Mouse (Mus musculus): Measurements from ENCODE around the gene 1700012B07Rik. TPM values are rescaled to one million over a fixed set of nuclear protein-coding genes. Genes with fewer than 3 reads are reported as not detected.

Gene 1700012B07Rik
- polyA plus RNA-seq, 1 experiment from 2014 or later = not detected

- Histone ChIP-seq H3K4me2 (no peak overlapping the region), H3K27me3 (replicated peaks) (no peaks in the 10 kb centered on the region), H3K9me3 (replicated peaks) (no peaks in the 10 kb centered on the region; the same call in 1 of the 2 replicates), H3K9ac (no peak overlapping the region), H3K27ac (no peak overlapping the region), H3K36me3 (no peaks in the 10 kb centered on the region), H3K4me3 (no peak overlapping the region), H3K4me1 (no peaks in the 10 kb centered on the region)
- WGBS (ENCODE audit: insufficient replicate concordance) = 66% methylated on average over 2 of the region's 2 CpGs
- ATAC-seq = no peak
Measured at GRCm38 (mm10) chr11:109791965-109792364, 35.9 kb downstream of the 1700012B07Rik start.

- WGBS (ENCODE audit: insufficient replicate concordance) = 72% methylated on average over 8 of the region's 8 CpGs
- Histone ChIP-seq H3K4me3 (no peak overlapping the region), H3K9ac (no peak overlapping the region), H3K27me3 (replicated peaks) (no peaks in the 10 kb centered on the region), H3K9me3 (replicated peaks) (no peaks in the 10 kb centered on the region; the same call in 1 of the 2 replicates), H3K4me2 (no peak overlapping the region), H3K36me3 (no peaks in the 10 kb centered on the region), H3K4me1 (no peaks in the 10 kb centered on the region), H3K27ac (no peak overlapping the region)
- ATAC-seq = no peak
Measured at GRCm38 (mm10) chr11:109790221-109790620, 37.6 kb downstream of the 1700012B07Rik start.

GRCm38 (mm10) chr11:109785392-109785791, 42.5 kb downstream of the 1700012B07Rik start:
- Histone ChIP-seq H3K27me3 (replicated peaks) (no peaks in the 10 kb centered on the region), H3K27ac (no peak overlapping the region), H3K36me3 (no peaks in the 10 kb centered on the region), H3K9me3 (replicated peaks) (no peaks in the 10 kb centered on the region), H3K9ac (no peak overlapping the region), H3K4me2 (no peak overlapping the region), H3K4me1 (no peaks in the 10 kb centered on the region), H3K4me3 (no peak overlapping the region)
- WGBS (ENCODE audit: insufficient replicate concordance) = 86% methylated on average over 5 of the region's 5 CpGs
- no peak for ATAC-seq

- H3K4me1 ChIP-seq = no peaks in the 10 kb centered on the region
- no peaks in the 10 kb centered on the region for H3K27me3 ChIP-seq (replicated peaks)
- H3K9ac ChIP-seq = no peak overlapping the region
- H3K4me3 ChIP-seq = no peak overlapping the region
- no peak overlapping the region for H3K4me2 ChIP-seq
- 63% methylated on average over 1 of the region's 1 CpGs for WGBS (ENCODE audit: insufficient replicate concordance)
- no peaks in the 10 kb centered on the region for H3K9me3 ChIP-seq (replicated peaks)
- no peaks in the 10 kb centered on the region for H3K36me3 ChIP-seq
- no peak for ATAC-seq
- no peak overlapping the region for H3K27ac ChIP-seq
Measured at GRCm38 (mm10) chr11:109771381-109771780, 56.5 kb downstream of the 1700012B07Rik start.

- Histone ChIP-seq H3K36me3 (no peaks in the 10 kb centered on the region), H3K27me3 (replicated peaks) (no peaks in the 10 kb centered on the region), H3K4me2 (no peak overlapping the region), H3K9me3 (replicated peaks) (no peaks in the 10 kb centered on the region), H3K9ac (no peak overlapping the region), H3K4me3 (no peak overlapping the region), H3K27ac (no peak overlapping the region), H3K4me1 (no peaks in the 10 kb centered on the region)
- 77% methylated on average over 14 of the region's 14 CpGs for WGBS (ENCODE audit: insufficient replicate concordance)
- ATAC-seq = no peak
Measured at GRCm38 (mm10) chr11:109770185-109770584, 57.7 kb downstream of the 1700012B07Rik start.

GRCm38 (mm10) chr11:109769091-109769490, 58.8 kb downstream of the 1700012B07Rik start:
- Histone ChIP-seq H3K36me3 (no peaks in the 10 kb centered on the region), H3K4me2 (no peak overlapping the region), H3K4me1 (no peaks in the 10 kb centered on the region), H3K4me3 (no peak overlapping the region), H3K27ac (no peak overlapping the region), H3K9me3 (replicated peaks) (no peaks in the 10 kb centered on the region), H3K9ac (no peak overlapping the region), H3K27me3 (replicated peaks) (no peaks in the 10 kb centered on the region)
- 56% methylated on average over 5 of the region's 5 CpGs for WGBS (ENCODE audit: insufficient replicate concordance)
- ATAC-seq = no peak

- H3K27me3 ChIP-seq (replicated peaks) = no peaks in the 10 kb centered on the region
- H3K9ac ChIP-seq = no peak overlapping the region
- H3K27ac ChIP-seq = no peak overlapping the region
- H3K9me3 ChIP-seq (replicated peaks) = no peaks in the 10 kb centered on the region
- H3K4me2 ChIP-seq = no peak overlapping the region
- no peak overlapping the region for H3K4me3 ChIP-seq
- WGBS (ENCODE audit: insufficient replicate concordance) = 72% methylated on average over 7 of the region's 7 CpGs
- H3K36me3 ChIP-seq = no peaks in the 10 kb centered on the region
- ATAC-seq = no peak
- no peaks in the 10 kb centered on the region for H3K4me1 ChIP-seq
Measured at GRCm38 (mm10) chr11:109760063-109760462, 67.8 kb downstream of the 1700012B07Rik start.

GRCm38 (mm10) chr11:109758616-109759215, 69.1 kb downstream of the 1700012B07Rik start:
- Histone ChIP-seq H3K4me1 (no peaks in the 10 kb centered on the region), H3K4me3 (no peak overlapping the region), H3K27ac (no peak overlapping the region), H3K4me2 (no peak overlapping the region), H3K27me3 (replicated peaks) (no peaks in the 10 kb centered on the region), H3K9me3 (replicated peaks) (no peaks in the 10 kb centered on the region), H3K9ac (no peak overlapping the region), H3K36me3 (no peaks in the 10 kb centered on the region)
- no peak for ATAC-seq
- 67% methylated on average over 2 of the region's 2 CpGs for WGBS (ENCODE audit: insufficient replicate concordance)

- no peaks in the 10 kb centered on the region for H3K36me3 ChIP-seq
- H3K9ac ChIP-seq = no peak overlapping the region
- no peak overlapping the region for H3K4me3 ChIP-seq
- WGBS (ENCODE audit: insufficient replicate concordance) = 64% methylated on average over 7 of the region's 7 CpGs
- H3K4me1 ChIP-seq = no peaks in the 10 kb centered on the region
- no peak for ATAC-seq
- H3K4me2 ChIP-seq = no peak overlapping the region
- no peaks in the 10 kb centered on the region for H3K27me3 ChIP-seq (replicated peaks)
- no peaks in the 10 kb centered on the region for H3K9me3 ChIP-seq (replicated peaks)
- H3K27ac ChIP-seq = no peak overlapping the region
Measured at GRCm38 (mm10) chr11:109754105-109754602, 73.7 kb downstream of the 1700012B07Rik start.

- 53% methylated on average over 12 of the region's 12 CpGs for WGBS (ENCODE audit: insufficient replicate concordance)
- Histone ChIP-seq H3K9ac (no peak overlapping the region), H3K27me3 (replicated peaks) (no peaks in the 10 kb centered on the region), H3K4me1 (no peaks in the 10 kb centered on the region), H3K4me2 (no peak overlapping the region), H3K36me3 (no peaks in the 10 kb centered on the region), H3K9me3 (replicated peaks) (no peaks in the 10 kb centered on the region), H3K27ac (no peak overlapping the region), H3K4me3 (no peak overlapping the region)
- ATAC-seq = no peak
Measured at GRCm38 (mm10) chr11:109751636-109752603, 75.9 kb downstream of the 1700012B07Rik start.

- Histone ChIP-seq H3K9me3 (replicated peaks) (no peaks in the 10 kb centered on the region), H3K9ac (no peak overlapping the region), H3K4me2 (no peak overlapping the region), H3K4me1 (no peaks in the 10 kb centered on the region), H3K36me3 (no peaks in the 10 kb centered on the region), H3K4me3 (no peak overlapping the region), H3K27ac (no peak overlapping the region), H3K27me3 (replicated peaks) (no peaks in the 10 kb centered on the region)
- ATAC-seq = no peak
- 68% methylated on average over 4 of the region's 4 CpGs for WGBS (ENCODE audit: insufficient replicate concordance)
Measured at GRCm38 (mm10) chr11:109745210-109745609, 82.6 kb downstream of the 1700012B07Rik start.

GRCm38 (mm10) chr11:109737967-109738366, 89.9 kb downstream of the 1700012B07Rik start:
- Histone ChIP-seq H3K27ac (no peak overlapping the region), H3K4me3 (no peak overlapping the region), H3K9ac (no peak overlapping the region), H3K4me1 (no peaks in the 10 kb centered on the region), H3K9me3 (replicated peaks) (no peaks in the 10 kb centered on the region), H3K27me3 (replicated peaks) (no peaks in the 10 kb centered on the region), H3K36me3 (no peaks in the 10 kb centered on the region), H3K4me2 (no peak overlapping the region)
- WGBS (ENCODE audit: insufficient replicate concordance) = 50% methylated on average over 3 of the region's 3 CpGs
- ATAC-seq = no peak

Data from liver, embryonic 12.5 days (tissue).